Mouse (Mus musculus): Measurements from ENCODE around the gene Gm37240. TPM values are rescaled to one million over a fixed set of nuclear protein-coding genes. Genes with fewer than 3 reads are reported as not detected.

The Gm37240 gene
- polyA plus RNA-seq, 1 experiment from 2014 or later, result 4.6 TPM

DNA sequence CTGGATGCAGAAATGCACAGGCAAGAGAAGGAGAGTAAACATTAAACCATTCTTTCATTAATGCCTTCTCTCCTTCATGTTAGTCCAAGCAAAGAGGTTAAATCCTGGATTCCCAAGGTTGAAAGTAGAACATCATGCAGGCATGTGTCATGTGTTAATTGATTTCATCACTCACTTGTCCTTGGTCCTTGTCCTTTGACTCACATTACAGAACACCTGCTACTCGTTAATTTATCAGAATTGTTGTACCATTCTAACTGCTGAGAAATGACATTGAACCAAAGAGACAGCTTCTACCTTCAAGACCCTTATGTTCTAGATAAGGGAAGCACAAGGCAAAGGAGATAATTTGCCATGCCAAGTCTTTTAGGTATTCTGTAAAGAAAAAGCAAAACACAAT is 835.1 kb downstream of the Gm37240 start:
- Histone ChIP-seq H3K9ac (ENCODE audit: low read length) (no peak overlapping the region), H3K4me2 (ENCODE audit: low read depth, low read length) (no peak overlapping the region), H3K27me3 (ENCODE audit: control insufficient read depth, insufficient read depth, low read depth, low read length) (no peaks in the 10 kb centered on the region), H3K4me1 (replicated peaks; ENCODE audit: control insufficient read depth, insufficient read depth, low read length) (no peaks in the 10 kb centered on the region), H3K4me3 (ENCODE audit: low read length) (no peak overlapping the region), H3K27ac (ENCODE audit: low read length) (no peak overlapping the region), H3K9me3 (ENCODE audit: control insufficient read depth, low read length) (no peaks in the 10 kb centered on the region), H3K36me3 (ENCODE audit: control insufficient read depth, insufficient read depth, low read length) (no peaks in the 10 kb centered on the region)
- no peak for ATAC-seq (ENCODE audit: low read depth)
- 68% methylated on average over 1 of the region's 1 CpGs for WGBS

DNA sequence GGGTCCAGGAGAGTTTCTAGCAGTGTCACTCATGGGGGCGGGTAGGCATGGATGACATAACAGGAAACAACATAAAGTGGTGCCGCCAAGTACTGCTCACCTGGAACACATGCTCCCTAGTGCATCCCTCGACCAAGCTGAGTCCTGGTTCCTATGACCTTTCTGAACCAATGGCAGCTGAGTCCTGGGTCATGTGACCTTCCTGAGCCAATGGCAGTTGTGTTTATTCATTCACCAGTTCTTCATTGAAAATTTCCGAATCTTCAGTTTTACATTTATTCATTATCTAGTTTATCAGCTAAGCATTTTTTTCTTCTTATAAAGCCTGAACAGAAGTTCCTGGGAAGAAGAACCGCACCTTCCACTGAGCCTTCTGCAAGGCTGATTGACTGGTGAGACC is 838.7 kb downstream of the Gm37240 start:
- Histone ChIP-seq H3K4me2 (ENCODE audit: low read depth, low read length) (no peak overlapping the region), H3K4me3 (ENCODE audit: low read length) (no peak overlapping the region), H3K9ac (ENCODE audit: low read length) (no peak overlapping the region), H3K9me3 (ENCODE audit: control insufficient read depth, low read length) (no peaks in the 10 kb centered on the region), H3K36me3 (ENCODE audit: control insufficient read depth, insufficient read depth, low read length) (no peaks in the 10 kb centered on the region), H3K4me1 (replicated peaks; ENCODE audit: control insufficient read depth, insufficient read depth, low read length) (no peaks in the 10 kb centered on the region), H3K27ac (ENCODE audit: low read length) (no peak overlapping the region), H3K27me3 (ENCODE audit: control insufficient read depth, insufficient read depth, low read depth, low read length) (no peaks in the 10 kb centered on the region)
- WGBS, result 84% methylated on average over 5 of the region's 5 CpGs
- no peak for ATAC-seq (ENCODE audit: low read depth)

DNA sequence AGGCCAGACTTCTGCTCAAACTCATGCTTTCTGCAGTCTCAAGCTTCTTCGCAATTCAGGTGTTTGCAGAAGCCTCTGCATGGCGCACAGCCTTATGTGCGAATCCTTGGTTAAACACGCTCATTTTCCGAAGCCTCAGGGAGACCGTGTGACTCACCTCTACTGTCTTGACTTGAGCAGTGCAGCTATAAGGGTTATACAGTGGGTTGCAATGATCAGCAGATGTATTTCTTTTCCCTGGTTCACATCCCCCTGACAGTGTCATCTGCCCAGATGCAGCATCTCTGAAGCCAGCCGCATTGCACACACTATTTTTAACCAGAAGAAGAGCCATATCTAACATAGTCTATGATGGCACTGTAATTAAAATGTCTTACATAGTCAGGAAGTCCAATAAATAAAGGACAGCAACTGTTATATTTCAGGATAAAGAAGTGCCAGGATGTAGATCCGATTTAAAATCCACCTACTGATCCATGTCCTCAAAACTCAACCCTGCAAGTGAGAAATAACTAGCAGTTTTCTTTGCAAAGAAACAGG is 843.6 kb downstream of the Gm37240 start:
- H3K4me2 ChIP-seq (ENCODE audit: low read depth, low read length), result no peak overlapping the region
- H3K36me3 ChIP-seq (ENCODE audit: control insufficient read depth, insufficient read depth, low read length), result no peaks in the 10 kb centered on the region
- no peak overlapping the region for H3K9ac ChIP-seq (ENCODE audit: low read length)
- H3K9me3 ChIP-seq (ENCODE audit: control insufficient read depth, low read length), result no peaks in the 10 kb centered on the region
- 89% methylated on average over 8 of the region's 8 CpGs for WGBS
- H3K4me1 ChIP-seq (replicated peaks; ENCODE audit: control insufficient read depth, insufficient read depth, low read length), result no peaks in the 10 kb centered on the region
- no peak for ATAC-seq (ENCODE audit: low read depth)
- H3K4me3 ChIP-seq (ENCODE audit: low read length), result no peak overlapping the region
- no peak overlapping the region for H3K27ac ChIP-seq (ENCODE audit: low read length)
- no peaks in the 10 kb centered on the region for H3K27me3 ChIP-seq (ENCODE audit: control insufficient read depth, insufficient read depth, low read depth, low read length)

DNA sequence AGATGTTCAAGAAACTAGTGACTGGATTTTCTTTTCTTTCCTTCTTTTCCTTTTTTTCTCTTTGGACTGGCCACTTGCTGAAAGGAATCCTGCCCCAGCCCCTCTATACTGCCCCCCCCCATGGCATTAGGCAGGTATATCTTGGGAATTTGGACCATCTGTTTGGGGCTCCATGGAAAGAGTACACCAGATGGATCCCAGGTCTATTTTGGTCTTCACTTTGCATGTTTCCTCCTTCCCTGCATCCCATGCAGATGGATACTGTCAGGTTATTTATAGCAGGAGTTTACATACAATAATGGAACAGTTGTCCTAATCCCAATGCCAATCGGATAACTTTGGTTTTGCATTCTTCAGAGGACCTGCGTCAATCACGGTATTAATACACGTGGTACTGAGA is 845.2 kb downstream of the Gm37240 start:
- Histone ChIP-seq H3K4me3 (ENCODE audit: low read length) (no peak overlapping the region), H3K9me3 (ENCODE audit: control insufficient read depth, low read length) (no peaks in the 10 kb centered on the region), H3K4me1 (replicated peaks; ENCODE audit: control insufficient read depth, insufficient read depth, low read length) (no peaks in the 10 kb centered on the region), H3K9ac (ENCODE audit: low read length) (no peak overlapping the region), H3K36me3 (ENCODE audit: control insufficient read depth, insufficient read depth, low read length) (no peaks in the 10 kb centered on the region), H3K27me3 (ENCODE audit: control insufficient read depth, insufficient read depth, low read depth, low read length) (no peaks in the 10 kb centered on the region), H3K4me2 (ENCODE audit: low read depth, low read length) (no peak overlapping the region), H3K27ac (ENCODE audit: low read length) (no peak overlapping the region)
- no peak for ATAC-seq (ENCODE audit: low read depth)
- 89% methylated on average over 4 of the region's 4 CpGs for WGBS

DNA sequence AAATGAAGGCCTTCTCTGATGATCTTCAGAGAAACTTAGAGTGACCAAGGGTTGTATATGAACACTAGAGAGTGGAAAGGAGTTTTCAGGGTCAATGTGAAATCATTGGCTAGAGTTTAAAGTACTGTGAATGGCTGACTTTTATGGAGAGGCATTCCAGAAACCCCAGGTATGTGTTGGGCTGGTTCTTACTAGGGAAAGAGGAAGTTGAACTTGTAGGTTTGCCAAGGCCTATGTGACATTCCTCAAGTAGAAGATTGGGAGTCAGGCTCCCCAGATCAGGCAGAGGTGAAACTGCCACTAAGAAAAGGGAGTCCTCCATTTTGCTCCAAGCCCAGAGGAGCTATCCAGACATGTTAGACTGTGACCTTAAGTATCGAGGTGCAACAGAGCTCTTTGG is 858.2 kb downstream of the Gm37240 start:
- Histone ChIP-seq H3K4me2 (ENCODE audit: low read depth, low read length) (no peak overlapping the region), H3K27me3 (ENCODE audit: control insufficient read depth, insufficient read depth, low read depth, low read length) (no peaks in the 10 kb centered on the region), H3K9me3 (ENCODE audit: control insufficient read depth, low read length) (no peaks in the 10 kb centered on the region), H3K4me1 (replicated peaks; ENCODE audit: control insufficient read depth, insufficient read depth, low read length) (no peaks in the 10 kb centered on the region), H3K36me3 (ENCODE audit: control insufficient read depth, insufficient read depth, low read length) (no peaks in the 10 kb centered on the region), H3K9ac (ENCODE audit: low read length) (no peak overlapping the region), H3K4me3 (ENCODE audit: low read length) (no peak overlapping the region), H3K27ac (ENCODE audit: low read length) (no peak overlapping the region)
- no peak for ATAC-seq (ENCODE audit: low read depth)
- 78% methylated on average over 1 of the region's 1 CpGs for WGBS

DNA sequence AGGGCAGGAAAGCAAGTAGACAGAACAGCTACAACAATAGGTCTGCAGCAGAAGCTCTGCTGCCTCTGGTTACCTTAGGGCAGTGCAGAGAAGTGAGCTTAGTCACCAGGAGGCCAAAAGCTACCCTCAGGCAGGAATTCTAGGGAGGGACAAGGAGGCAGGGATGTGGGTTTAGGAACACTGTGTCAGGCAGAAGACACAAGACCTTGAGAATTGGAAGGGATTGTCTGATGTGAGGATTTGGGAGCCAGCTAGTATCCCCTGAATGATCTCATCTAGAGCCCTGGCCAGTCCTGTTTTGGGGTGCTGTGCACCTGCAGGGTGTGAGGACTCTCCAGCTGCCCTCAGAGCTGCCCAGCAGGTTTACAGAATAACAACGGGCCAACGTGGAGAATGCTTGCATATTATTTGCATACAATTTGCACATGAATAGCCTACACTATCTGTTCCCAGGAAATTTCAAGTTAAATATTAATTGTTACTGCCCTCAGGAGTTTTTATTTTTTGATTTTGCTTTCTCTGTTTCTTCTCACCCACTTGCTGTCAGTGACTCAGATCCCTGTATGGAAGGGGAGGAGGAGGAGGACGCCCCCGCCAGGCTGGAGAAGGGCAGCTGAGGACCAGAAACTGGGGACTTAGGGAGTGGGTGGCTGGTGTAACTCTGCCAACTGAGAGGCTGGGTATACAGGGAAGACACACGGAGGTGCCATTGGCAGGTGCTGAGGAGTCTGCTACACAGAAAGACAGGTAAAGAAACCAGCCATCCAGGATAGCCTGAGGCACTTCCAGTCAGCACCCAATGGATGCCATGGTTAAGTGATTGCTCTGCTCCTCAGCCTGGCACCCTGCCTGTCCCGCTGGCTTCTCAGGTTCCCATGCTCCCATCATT is 862.3 kb downstream of the Gm37240 start:
- WGBS, result 34% methylated on average over 6 of the region's 6 CpGs
- H3K27ac ChIP-seq (ENCODE audit: low read length), result no peak overlapping the region
- H3K4me3 ChIP-seq (ENCODE audit: low read length), result no peak overlapping the region
- ATAC-seq (ENCODE audit: low read depth), result no peak
- no peaks in the 10 kb centered on the region for H3K9me3 ChIP-seq (ENCODE audit: control insufficient read depth, low read length)
- H3K4me1 ChIP-seq (replicated peaks; ENCODE audit: control insufficient read depth, insufficient read depth, low read length), result no peaks in the 10 kb centered on the region
- no peak overlapping the region for H3K9ac ChIP-seq (ENCODE audit: low read length)
- no peaks in the 10 kb centered on the region for H3K36me3 ChIP-seq (ENCODE audit: control insufficient read depth, insufficient read depth, low read length)
- no peak overlapping the region for H3K4me2 ChIP-seq (ENCODE audit: low read depth, low read length)
- no peaks in the 10 kb centered on the region for H3K27me3 ChIP-seq (ENCODE audit: control insufficient read depth, insufficient read depth, low read depth, low read length)

DNA sequence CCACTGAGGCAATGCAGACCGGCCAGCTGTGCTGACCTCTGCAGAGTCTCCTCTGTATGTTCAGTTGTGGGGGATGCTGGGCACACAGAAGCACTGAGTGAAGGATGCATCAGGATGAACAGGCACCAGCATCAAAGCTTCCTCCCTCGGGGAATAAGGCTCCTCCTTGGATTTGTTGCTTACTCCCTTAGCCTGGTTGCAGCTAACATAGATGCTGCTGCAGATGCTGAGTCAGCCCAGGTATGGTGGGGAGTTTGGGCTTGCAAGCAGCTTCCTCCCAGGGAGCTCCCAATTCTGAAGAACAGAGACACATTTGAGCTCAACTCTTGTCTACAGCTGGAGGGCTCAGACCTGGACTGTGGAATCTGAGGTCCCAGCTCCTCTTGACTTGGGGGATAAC is 863.1 kb downstream of the Gm37240 start:
- Histone ChIP-seq H3K4me2 (ENCODE audit: low read depth, low read length) (no peak overlapping the region), H3K27me3 (ENCODE audit: control insufficient read depth, insufficient read depth, low read depth, low read length) (no peaks in the 10 kb centered on the region), H3K4me1 (replicated peaks; ENCODE audit: control insufficient read depth, insufficient read depth, low read length) (no peaks in the 10 kb centered on the region), H3K27ac (ENCODE audit: low read length) (no peak overlapping the region), H3K4me3 (ENCODE audit: low read length) (no peak overlapping the region), H3K9me3 (ENCODE audit: control insufficient read depth, low read length) (no peaks in the 10 kb centered on the region), H3K9ac (ENCODE audit: low read length) (no peak overlapping the region), H3K36me3 (ENCODE audit: control insufficient read depth, insufficient read depth, low read length) (no peaks in the 10 kb centered on the region)
- WGBS, result 67% methylated on average over 2 of the region's 2 CpGs
- no peak for ATAC-seq (ENCODE audit: low read depth)

DNA sequence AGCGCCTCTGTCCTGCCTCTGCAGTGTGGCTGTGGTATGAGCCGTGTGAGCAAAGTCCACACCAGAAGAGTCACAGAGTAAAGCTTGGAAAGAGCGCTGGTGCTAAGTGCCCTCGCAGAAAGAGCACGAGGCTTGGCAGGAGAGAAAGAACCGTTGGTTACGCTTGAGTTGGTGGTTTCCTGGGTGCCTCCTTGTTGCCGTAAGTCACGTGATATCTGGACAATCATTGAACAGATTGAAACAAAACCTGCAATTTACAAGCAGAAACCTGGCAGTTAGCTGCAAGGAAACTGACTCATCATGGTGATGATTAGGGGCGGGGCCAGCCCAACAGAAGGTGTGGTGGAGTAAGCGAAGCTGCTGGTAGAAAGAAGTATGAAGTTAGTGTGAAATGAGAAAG is 864.5 kb downstream of the Gm37240 start:
- no peak for ATAC-seq (ENCODE audit: low read depth)
- Histone ChIP-seq H3K4me1 (replicated peaks; ENCODE audit: control insufficient read depth, insufficient read depth, low read length) (no peaks in the 10 kb centered on the region), H3K9ac (ENCODE audit: low read length) (no peak overlapping the region), H3K9me3 (ENCODE audit: control insufficient read depth, low read length) (no peaks in the 10 kb centered on the region), H3K4me2 (ENCODE audit: low read depth, low read length) (no peak overlapping the region), H3K27me3 (ENCODE audit: control insufficient read depth, insufficient read depth, low read depth, low read length) (no peaks in the 10 kb centered on the region), H3K4me3 (ENCODE audit: low read length) (no peak overlapping the region), H3K36me3 (ENCODE audit: control insufficient read depth, insufficient read depth, low read length) (no peaks in the 10 kb centered on the region), H3K27ac (ENCODE audit: low read length) (no peak overlapping the region)
- WGBS, result 74% methylated on average over 11 of the region's 11 CpGs

DNA sequence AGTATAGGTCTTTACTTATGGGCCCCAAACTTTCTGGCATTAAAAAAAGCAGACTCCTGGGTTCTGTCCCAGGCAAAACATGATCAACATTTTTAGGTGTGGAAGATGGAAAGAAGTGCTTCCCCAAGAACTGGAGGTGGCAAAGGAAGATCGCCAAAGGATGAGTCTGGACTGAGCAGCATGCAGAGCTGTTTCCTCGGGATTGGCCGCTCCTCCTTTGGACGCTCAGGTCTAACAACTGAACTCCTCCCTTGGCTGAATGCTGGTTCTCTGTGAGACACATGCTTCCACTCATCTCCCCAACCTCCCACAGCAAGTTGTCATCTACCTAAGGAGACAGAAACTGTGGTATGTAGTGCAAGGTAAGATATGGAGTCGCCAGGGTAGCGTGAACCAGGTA is 865.5 kb downstream of the Gm37240 start:
- H3K27ac ChIP-seq (ENCODE audit: low read length), result no peak overlapping the region
- 92% methylated on average over 6 of the region's 6 CpGs for WGBS
- ATAC-seq (ENCODE audit: low read depth), result no peak
- H3K9ac ChIP-seq (ENCODE audit: low read length), result no peak overlapping the region
- H3K4me3 ChIP-seq (ENCODE audit: low read length), result no peak overlapping the region
- no peak overlapping the region for H3K4me2 ChIP-seq (ENCODE audit: low read depth, low read length)
- H3K27me3 ChIP-seq (ENCODE audit: control insufficient read depth, insufficient read depth, low read depth, low read length), result no peaks in the 10 kb centered on the region
- H3K36me3 ChIP-seq (ENCODE audit: control insufficient read depth, insufficient read depth, low read length), result no peaks in the 10 kb centered on the region
- H3K4me1 ChIP-seq (replicated peaks; ENCODE audit: control insufficient read depth, insufficient read depth, low read length), result no peaks in the 10 kb centered on the region
- no peaks in the 10 kb centered on the region for H3K9me3 ChIP-seq (ENCODE audit: control insufficient read depth, low read length)
